Mouse (Mus musculus) stomach, postnatal 0 days (tissue): ENCODE measurements around the gene Ptger3.

Experiments
- CTCF ChIP-seq: IDR thresholded peaks from 2 replicates; pipeline ENCODE4 v1.5.1; 2016; ENCODE audit warnings: antibody characterized with exemption, low read depth, mild to moderate bottlenecking, moderate library complexity
- EP300 ChIP-seq: optimal IDR thresholded peaks from 2 replicates; pipeline ENCODE3; 2016; ENCODE audit warnings: antibody characterized with exemption

GRCm38 (mm10) chr3:157578469-157579170, 11.9 kb downstream of the Ptger3 start:
- TF ChIP-seq EP300 (no peak), CTCF (no peak)
